Mouse (Mus musculus) heart, postnatal 0 days (tissue): ENCODE measurements around the gene B230307C23Rik.

Source experiments
- CTCF ChIP-seq: IDR thresholded peaks from 2 replicates; pipeline ENCODE4 v1.5.1; 2016; ENCODE audit warnings: antibody characterized with exemption, control low read depth, low read depth
- EP300 ChIP-seq: IDR thresholded peaks from 2 replicates; pipeline ENCODE4 v1.6.1; 2016; ENCODE audit warnings: antibody characterized with exemption, low read depth

- peak; percentile 7; the same call in 1 of the 2 replicates for TF ChIP-seq CTCF
- TF ChIP-seq EP300: no peak
Measured at GRCm38 (mm10) chr16:97991517-97991916, 5.6 kb upstream of the B230307C23Rik start.
